Mouse (Mus musculus): ENCODE data around the gene Adra1b. TPM values are rescaled to one million over a fixed set of nuclear protein-coding genes. Genes with fewer than 3 reads are reported as not detected.

Gene Adra1b
- total and polyA plus RNA-seq, 3 experiments = not detected

GRCm38 (mm10) chr11:43848056-43848455, 53.0 kb downstream of the Adra1b start:
- Histone ChIP-seq H3K9ac (ENCODE audit: control insufficient read depth, low read depth, low read length, poor library complexity, severe bottlenecking) (no peak overlapping the region), H3K27ac (ENCODE audit: control insufficient read depth, low read depth, low read length) (no peak overlapping the region), H3K27me3 (ENCODE audit: control insufficient read depth in 1 of 2, insufficient read depth in 2 of 2, low read length in 2 of 2) (no peaks in the 10 kb centered on the region), H3K4me3 (ENCODE audit: control insufficient read depth in 1 of 2, insufficient read depth in 1 of 2, low read depth in 2 of 2, low read length in 2 of 2) (no peak overlapping the region), H3K79me2 (ENCODE audit: control insufficient read depth, insufficient read depth, low read length, poor library complexity) (no peaks in the 10 kb centered on the region), H3K9me3 (replicated peaks; ENCODE audit: insufficient read depth, low read length) (no peaks in the 10 kb centered on the region), H3K36me3 (ENCODE audit: control insufficient read depth in 1 of 2, insufficient read depth in 2 of 2, low read length in 2 of 2) (no peaks in the 10 kb centered on the region), H3K4me1 (ENCODE audit: control insufficient read depth in 1 of 2, insufficient read depth in 2 of 2, low read length in 2 of 2) (no peaks in the 10 kb centered on the region)
- DNase-seq (ENCODE audit: low read depth, low spot score) = no peak
- TF ChIP-seq JUND (IDR thresholded peaks at IDR 0.05; ENCODE audit: low read depth, low read length) (no peak), USF1 (IDR thresholded peaks at IDR 0.05; ENCODE audit: low read depth, low read length) (no peak), BHLHE40 (IDR thresholded peaks at IDR 0.05; ENCODE audit: borderline replicate concordance, low read depth, low read length) (no peak), EP300 (IDR thresholded peaks at IDR 0.05; ENCODE audit: low read depth in 1 of 2, low read length in 2 of 2) (no peak), ZNF384 (IDR thresholded peaks at IDR 0.05; ENCODE audit: low read depth, low read length) (no peak), TAL1 (IDR thresholded peaks at IDR 0.05; ENCODE audit: low read length) (no peak), MAZ (IDR thresholded peaks at IDR 0.05; ENCODE audit: low read depth, low read length) (no peak), SMC3 (IDR thresholded peaks at IDR 0.05; ENCODE audit: low read depth, low read length) (no peak), CHD1 (IDR thresholded peaks at IDR 0.05; ENCODE audit: low read depth, low read length) (no peak), ZC3H11A (IDR thresholded peaks at IDR 0.05; ENCODE audit: low read depth, low read length) (no peak), ELF1 (IDR thresholded peaks at IDR 0.05; ENCODE audit: low read depth, low read length) (no peak), MAX (IDR thresholded peaks at IDR 0.05; ENCODE audit: low read length) (no peak), TBP (IDR thresholded peaks at IDR 0.05; ENCODE audit: low read depth, low read length) (no peak), POLR2AphosphoS5 (IDR thresholded peaks at IDR 0.05; ENCODE audit: borderline replicate concordance, low read depth, low read length) (no peak), GATA1 (IDR thresholded peaks at IDR 0.05; ENCODE audit: low read depth, low read length) (no peak), NRF1 (IDR thresholded peaks at IDR 0.05; ENCODE audit: insufficient read depth, low read depth, low read length, poor library complexity, severe bottlenecking) (no peak), RCOR1 (IDR thresholded peaks at IDR 0.05; ENCODE audit: low read depth, low read length) (no peak), GABPA (IDR thresholded peaks at IDR 0.05; ENCODE audit: low read depth, low read length) (no peak)

- no peak overlapping the region for H3K27ac ChIP-seq (ENCODE audit: control insufficient read depth, low read depth, low read length)
- no peaks in the 10 kb centered on the region for H3K36me3 ChIP-seq (ENCODE audit: control insufficient read depth in 1 of 2, insufficient read depth in 2 of 2, low read length in 2 of 2)
- no peaks in the 10 kb centered on the region for H3K9me3 ChIP-seq (replicated peaks; ENCODE audit: insufficient read depth, low read length)
- DNase-seq (ENCODE audit: low read depth, low spot score) = no peak
- TF ChIP-seq KAT2A (conservative IDR thresholded peaks at IDR 0.05; ENCODE audit: low read depth, low read length) (no peak), SIN3A (IDR thresholded peaks at IDR 0.05; ENCODE audit: low read length) (no peak), RCOR1 (IDR thresholded peaks at IDR 0.05; ENCODE audit: low read depth, low read length) (no peak), TBP (IDR thresholded peaks at IDR 0.05; ENCODE audit: low read depth, low read length) (no peak), RAD21 (IDR thresholded peaks at IDR 0.05; ENCODE audit: low read depth, low read length) (no peak), MYB (IDR thresholded peaks at IDR 0.05; ENCODE audit: low read depth, low read length) (no peak), TCF12 (IDR thresholded peaks at IDR 0.05; ENCODE audit: low read depth, low read length) (no peak), MAZ (IDR thresholded peaks at IDR 0.05; ENCODE audit: low read depth, low read length) (no peak), MEF2A (IDR thresholded peaks at IDR 0.05; ENCODE audit: extremely low read depth, insufficient replicate concordance, low read depth, low read length, poor library complexity, severe bottlenecking) (no peak), JUND (IDR thresholded peaks at IDR 0.05; ENCODE audit: low read depth, low read length) (no peak)
- H3K79me2 ChIP-seq (ENCODE audit: control insufficient read depth, insufficient read depth, low read length, poor library complexity) = no peaks in the 10 kb centered on the region
- no peak overlapping the region for H3K9ac ChIP-seq (ENCODE audit: control insufficient read depth, low read depth, low read length, poor library complexity, severe bottlenecking)
- H3K4me1 ChIP-seq (ENCODE audit: control insufficient read depth in 1 of 2, insufficient read depth in 2 of 2, low read length in 2 of 2) = no peaks in the 10 kb centered on the region
- no peak overlapping the region for H3K4me3 ChIP-seq (ENCODE audit: control insufficient read depth in 1 of 2, insufficient read depth in 1 of 2, low read depth in 2 of 2, low read length in 2 of 2)
- no peaks in the 10 kb centered on the region; a peak in 1 of 4 replicates for H3K27me3 ChIP-seq (ENCODE audit: control insufficient read depth in 1 of 2, insufficient read depth in 2 of 2, low read length in 2 of 2)
Observed at GRCm38 (mm10) chr11:43841596-43841995, 59.4 kb downstream of the Adra1b start.

Data from MEL (cell line).